Mouse (Mus musculus): Measurements from ENCODE around the gene Hdac4. TPM values are rescaled to one million over a fixed set of nuclear protein-coding genes. Genes with fewer than 3 reads are reported as not detected.
A peak's percentile ranks its signal among the peaks of the same experiment; 100 is the strongest.

Hdac4 gene
- total RNA-seq, 1 experiment from 2014 or later: 137 TPM

DNA sequence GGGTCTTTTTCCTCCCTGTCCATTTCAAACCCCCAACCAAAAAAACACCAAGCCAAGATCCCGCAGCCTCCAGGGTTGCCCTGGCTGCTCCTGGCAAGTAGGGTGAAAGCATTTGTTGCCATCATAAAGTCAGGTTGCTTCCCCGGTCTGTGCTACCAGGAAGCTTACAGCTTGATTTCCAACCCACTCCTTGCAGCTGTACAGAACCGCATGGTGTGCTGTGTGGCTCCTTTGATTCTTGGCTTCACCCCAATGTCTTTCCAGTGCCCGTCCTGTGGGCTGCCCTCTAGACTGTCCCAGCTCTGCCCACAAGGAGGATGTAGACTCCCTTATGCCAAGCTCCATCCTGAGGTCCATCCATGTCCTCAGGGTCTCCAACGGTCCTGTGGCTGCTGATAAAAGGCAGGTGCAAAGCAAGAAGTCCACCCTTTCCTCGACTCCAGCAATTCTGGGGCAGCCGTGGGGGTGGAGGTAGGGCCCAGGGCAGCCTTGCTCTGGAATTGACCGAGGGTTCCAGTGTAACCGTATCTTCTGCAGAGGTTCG lies 277.2 kb downstream of the Hdac4 start:
- DNase-seq: no peak

DNA sequence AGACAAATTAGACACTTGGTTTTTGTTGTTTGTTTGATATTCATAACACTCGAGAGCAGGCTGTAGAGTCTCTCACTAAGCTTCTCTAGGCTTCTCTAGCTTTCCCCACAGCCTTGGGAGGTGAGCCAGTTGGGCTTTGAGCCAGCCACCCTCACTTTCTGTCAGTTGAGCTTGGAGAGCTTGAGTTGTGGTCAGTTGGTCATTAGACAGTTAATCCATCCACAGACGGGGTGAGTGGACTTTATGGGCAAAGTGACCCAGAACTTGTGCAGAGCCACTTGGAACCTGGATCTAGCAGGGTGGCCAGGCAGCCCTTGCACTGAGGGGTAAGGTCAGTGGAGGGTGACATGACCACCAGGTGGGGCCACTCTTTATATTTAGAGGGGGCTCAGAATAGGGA lies 277.9 kb downstream of the Hdac4 start:
- DNase-seq: peak; percentile 85

DNA sequence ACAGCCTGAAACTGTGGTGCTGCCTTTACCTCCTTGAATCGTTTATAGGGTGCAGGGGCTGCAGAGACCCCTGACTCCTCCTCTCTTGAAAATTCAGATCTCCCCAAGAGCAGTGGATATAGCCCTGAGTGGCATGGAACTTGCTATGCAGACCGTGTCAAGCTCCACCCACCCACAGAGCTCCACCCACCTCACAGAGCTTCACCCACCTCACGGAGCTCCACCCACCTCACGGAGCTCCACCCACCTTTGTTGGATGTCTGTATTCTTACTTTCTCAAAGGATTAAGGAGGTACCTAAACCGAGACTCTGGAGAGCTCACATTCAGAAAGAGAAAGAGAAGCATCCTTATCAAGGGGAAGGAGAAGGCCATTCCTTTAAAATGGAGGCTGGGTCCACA lies 279.5 kb downstream of the Hdac4 start:
- no peak for DNase-seq

DNA sequence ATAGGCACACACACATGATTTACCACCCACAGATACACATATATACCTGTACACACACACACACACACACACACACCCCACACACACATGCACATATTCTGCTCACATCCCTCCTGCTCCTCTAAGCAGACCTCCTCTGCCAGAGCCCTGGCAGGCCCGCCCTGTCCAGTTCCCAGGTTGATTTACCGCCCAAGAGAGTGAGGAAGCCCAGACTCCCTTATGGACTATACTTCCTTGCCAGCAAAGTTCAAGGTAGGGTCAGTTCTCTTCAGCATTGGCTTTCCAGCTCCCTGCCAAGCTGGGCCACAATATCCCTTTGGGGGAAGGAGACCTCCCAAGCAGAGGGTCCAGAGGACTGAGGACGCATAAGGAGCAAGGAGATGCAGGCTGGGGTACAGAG lies 280.9 kb downstream of the Hdac4 start:
- no peak for DNase-seq

DNA sequence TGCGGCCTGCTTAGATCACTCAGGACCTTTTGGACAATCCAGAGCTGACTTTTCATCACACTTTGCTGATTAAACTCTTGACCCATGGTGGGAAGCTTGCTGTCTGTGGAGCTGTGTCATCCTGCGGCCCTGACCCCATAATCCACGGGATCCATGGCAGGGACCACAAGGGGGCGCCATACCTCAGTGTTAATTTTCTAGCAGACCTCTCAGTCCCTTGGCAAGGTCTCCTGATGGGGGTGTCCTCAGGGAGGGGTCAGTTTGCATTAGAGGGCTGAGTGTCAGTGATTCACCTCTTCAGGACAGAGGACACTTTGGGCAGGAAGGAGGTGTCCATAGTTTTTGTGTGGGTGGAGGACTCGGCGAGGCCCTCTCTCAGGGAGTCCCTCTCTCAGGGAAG lies 281.6 kb downstream of the Hdac4 start:
- DNase-seq: peak; percentile 78

DNA sequence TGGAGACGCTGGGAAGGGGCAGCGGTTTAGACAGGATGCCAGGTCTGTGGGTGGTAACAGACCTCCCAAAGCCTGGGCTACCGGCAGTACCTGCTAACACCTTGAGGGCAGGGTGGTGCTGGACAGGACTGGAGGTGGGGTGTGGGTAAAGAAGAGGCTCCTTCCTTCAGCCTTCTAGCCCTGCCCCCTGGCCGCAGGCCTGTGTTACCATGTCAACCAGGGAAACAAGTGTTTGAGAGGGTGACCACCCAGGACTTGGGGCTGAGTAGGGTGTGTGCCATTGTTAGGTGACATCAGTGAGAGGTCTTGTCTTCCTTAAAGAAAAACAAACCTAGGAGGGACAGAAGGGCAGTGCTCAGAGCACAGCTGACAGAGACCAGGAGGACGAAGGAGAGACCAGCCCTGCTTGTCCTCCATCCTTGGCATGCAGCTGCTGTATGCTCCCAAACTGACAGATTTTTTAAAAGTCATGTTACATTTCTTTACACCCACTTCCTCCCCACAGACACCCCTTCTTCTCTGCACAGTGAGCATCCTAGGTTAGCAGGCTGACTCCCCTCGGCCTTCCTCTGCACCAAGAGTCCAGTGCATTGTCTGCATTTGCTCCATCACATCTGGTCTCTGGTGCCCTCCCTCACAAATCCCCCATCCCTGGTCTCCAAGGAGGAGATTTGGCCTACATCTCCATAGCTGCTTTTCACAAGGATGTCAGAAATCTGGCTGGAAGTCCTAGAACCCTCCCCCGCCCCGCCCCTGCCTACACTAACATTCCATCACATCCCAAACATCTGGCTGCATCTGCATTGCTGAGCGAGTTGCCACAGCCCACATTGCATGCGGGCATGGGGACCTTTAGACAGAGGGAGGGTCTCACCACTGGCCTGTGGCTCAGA lies 283.0 kb downstream of the Hdac4 start:
- no peak for DNase-seq

DNA sequence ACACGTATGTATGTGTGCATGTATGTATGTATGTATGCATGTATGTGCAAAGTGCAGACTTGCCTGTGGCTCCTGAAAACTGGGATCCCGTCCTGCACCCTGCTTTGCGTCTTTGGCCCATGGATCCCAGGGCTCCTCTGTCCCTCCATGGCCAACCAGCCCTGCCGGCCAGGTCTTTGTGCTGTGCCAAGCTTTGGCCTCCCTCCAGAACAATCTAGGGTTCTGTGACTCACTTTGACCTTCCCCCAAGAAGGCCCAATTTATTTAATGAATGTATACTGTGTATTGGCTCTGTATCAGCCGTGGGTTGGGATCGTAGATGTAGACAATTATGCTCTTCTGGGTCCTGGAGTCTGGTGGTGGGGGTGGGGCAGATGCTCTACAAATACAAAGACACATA lies 290.2 kb downstream of the Hdac4 start:
- DNase-seq: peak; percentile 73

DNA sequence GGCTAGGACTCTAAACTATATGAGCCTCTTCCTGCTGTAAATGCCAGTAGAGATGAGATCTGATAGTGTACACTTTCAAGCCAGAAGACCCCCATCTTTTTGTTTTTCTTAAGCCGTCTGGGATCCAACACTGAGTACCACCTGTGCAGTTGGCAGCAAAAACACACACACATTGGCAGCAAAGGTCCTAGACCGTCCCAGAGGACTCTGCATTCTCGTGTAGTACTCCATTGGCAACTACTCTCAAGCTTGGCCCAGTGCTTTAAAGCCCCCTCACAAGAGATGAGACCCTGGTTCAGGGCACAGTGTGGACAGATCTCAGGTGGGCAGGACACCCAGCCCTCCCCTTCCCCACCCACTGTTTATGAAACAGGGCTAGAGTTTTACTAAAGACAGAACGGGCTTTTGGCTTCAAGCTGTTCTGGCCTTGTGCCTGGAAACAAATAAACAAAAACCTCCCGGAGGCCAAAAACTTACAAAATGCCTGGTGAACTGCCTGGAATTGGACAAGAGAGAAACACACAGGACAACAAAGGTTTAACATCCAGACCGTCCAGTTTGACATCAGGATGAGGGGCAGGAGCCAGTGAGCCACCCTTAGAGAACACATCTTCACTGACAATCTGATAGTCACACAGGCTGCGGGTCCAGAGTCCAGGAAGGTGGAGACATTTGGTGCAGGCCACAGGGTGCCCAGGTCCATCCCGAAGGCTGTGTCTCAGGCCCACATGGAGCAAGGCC lies 292.1 kb downstream of the Hdac4 start:
- no peak for DNase-seq

DNA sequence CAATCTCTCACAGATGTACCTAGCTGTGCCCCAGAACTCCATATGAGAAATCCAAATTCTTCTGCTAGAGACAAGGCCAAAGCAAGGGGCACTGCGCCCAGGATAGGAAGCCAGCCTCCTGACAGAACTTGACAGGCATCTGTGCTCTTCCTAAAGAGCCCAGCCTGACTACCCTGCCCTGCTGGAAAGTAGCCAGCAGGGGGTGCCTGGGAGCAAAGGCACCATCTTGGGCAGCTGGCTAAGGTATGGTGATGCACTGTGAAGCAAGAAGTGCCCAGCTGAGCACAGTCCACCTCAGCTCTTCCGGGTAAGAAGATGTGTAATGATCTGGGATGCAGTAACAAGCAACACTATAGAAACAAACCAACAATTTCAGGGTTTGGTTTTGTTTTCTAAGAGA lies 298.4 kb downstream of the Hdac4 start:
- DNase-seq: no peak

DNA sequence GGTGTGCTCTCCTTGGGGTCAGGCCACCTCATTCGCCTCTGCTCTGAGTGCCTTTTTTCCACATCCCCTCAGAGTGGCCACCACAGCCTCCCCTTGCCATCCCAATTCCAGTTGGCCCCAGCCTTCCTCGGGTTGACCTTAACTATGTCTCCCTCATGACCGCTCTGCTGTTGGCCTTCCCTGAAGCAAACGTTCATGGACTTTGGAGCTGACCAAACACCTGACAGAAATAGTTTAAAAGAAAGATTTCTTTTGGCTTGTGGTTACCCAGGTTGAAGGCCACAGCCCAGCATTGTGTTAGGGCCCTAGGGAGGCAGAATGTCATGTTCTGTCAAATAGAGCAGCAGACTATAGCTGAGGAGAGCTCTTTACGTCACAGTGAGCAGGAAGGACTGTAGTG lies 301.2 kb downstream of the Hdac4 start:
- DNase-seq: no peak

DNA sequence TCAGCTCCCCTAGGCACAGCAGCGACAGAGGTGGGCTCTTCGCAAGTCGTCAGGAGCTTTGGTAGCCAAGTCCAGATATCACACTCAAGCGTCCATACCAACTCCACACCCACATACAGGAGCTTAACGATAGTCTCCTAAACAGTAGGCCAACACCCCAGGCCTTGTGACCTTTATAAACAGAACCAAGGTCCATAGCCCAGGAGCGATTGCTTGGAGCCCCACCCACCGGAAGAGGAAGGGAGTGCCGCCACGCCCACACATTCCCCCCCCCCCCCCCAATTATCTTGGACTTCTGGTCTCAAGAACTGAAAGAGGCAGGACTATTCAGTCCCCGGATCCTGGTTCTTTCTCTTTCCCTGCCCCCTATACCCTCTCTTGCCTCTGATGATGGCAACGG lies 301.9 kb downstream of the Hdac4 start:
- DNase-seq: no peak

DNA sequence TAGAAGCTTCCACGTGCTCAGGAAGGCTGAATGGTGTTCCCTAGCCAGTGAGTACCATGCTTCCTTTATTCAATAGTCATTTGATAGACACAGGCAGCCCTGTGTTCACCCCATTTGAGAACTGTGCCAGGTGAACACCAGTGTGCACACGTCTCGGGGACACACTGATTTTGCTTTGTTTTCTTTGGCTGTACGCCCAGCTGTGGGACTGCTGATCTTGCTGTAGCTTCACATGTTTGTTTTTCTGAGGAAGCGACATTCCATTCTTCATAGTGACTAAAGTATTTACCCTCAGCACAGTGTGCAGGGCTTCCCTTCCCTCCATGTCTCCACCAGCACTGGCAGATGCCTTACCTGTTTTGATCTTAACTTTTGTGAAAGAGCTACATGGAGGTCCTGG lies 312.4 kb downstream of the Hdac4 start:
- no peak for DNase-seq

DNA sequence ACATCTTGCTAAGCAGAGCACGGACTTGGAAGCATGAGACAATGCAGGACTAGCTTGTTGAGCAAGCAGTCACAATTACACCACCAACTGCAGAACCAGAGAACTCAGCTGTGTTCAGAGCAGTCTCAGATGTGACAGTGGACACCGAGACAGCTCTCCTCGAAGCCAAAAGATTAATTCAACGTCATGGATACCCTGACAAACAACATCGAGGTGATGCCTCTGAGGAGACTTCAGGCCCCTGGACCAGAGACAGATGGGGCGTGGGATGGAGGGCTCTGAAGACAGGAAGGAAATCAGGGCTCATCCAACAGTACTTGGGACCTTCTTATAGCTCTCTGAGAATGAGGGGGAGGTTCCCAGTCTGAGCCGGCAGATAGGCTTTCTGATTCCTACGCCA lies 314.6 kb downstream of the Hdac4 start:
- no peak for DNase-seq

DNA sequence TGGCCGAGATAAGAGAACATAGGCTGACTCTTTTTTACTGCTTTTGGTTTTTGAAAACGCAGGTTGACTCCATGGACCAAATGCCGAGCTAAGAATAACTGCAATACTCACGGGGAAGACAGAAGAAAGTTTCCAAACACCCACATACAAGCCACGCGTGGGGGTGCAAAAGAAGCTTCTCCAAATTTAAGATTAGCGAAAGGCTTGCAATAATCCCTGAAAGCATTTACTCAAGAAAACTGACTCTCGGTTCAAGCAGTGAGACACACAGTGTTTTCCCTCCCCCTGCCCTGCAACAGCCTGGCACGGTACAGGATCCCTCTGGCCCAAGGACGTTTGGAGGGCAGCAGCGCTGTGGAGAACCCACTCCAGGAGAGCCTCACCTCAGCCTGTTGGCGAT lies 315.3 kb downstream of the Hdac4 start:
- DNase-seq: no peak

Data from adrenal gland, postnatal 25 days (tissue).